Mouse (Mus musculus): Measurements from ENCODE around the gene Ddit4.

DNA sequence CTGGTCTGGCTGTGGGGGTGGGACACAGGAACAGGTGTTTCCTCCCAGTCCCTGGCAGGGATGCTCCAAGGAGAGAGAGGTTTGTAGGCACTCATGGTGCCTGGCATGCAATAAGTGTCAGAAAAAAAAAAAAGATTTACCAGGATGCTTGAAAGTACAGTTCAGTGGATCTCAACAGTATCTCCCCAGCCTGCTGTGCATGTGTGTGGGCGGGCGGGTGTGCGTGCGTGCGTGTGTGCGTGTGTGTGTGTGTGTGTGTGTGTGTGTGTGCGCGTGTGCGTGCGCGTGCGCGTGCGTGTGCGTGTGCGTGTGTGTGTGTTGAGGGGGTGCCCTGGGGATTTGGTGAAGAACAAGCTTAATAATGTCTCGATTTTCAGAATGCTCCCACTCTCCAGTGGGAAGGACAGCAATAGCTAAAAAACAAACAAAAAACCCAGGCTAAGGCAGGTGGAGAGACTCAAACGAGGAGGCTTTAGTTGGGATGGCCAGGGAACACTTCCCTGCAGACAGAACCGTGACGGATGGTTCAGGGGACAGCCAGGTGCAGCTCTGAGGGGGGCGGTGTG lies 9.3 kb downstream of the Ddit4 start:
- no peak for TF ChIP-seq MAZ (IDR thresholded peaks at IDR 0.05; ENCODE audit: low read depth, low read length)
- TF ChIP-seq ZKSCAN1 (IDR thresholded peaks at IDR 0.05; ENCODE audit: borderline replicate concordance, low read depth, low read length) = no peak
- no peak for TF ChIP-seq POLR2A (IDR thresholded peaks at IDR 0.05; ENCODE audit: low read depth, low read length)
- TF ChIP-seq RAD21 (IDR thresholded peaks at IDR 0.05; ENCODE audit: low read depth, low read length) = no peak
- no peak for TF ChIP-seq CTCF (conservative IDR thresholded peaks at IDR 0.05 in 1 of 2, IDR thresholded peaks at IDR 0.05 in 1 of 2; ENCODE audit: low read depth in 2 of 2, low read length in 2 of 2)
- TF ChIP-seq BHLHE40 (IDR thresholded peaks at IDR 0.05; ENCODE audit: low read depth, low read length) = no peak
- TF ChIP-seq NELFE (IDR thresholded peaks at IDR 0.05; ENCODE audit: low read depth, low read length) = no peak
- no peak for TF ChIP-seq UBTF (IDR thresholded peaks at IDR 0.05; ENCODE audit: low read depth, low read length)
- TF ChIP-seq SMC3 (IDR thresholded peaks at IDR 0.05; ENCODE audit: low read depth, low read length) = no peak
- TF ChIP-seq SIN3A (IDR thresholded peaks at IDR 0.05; ENCODE audit: low read length) = no peak
- TF ChIP-seq RCOR1 (conservative IDR thresholded peaks at IDR 0.05; ENCODE audit: low read depth, low read length) = no peak
- TF ChIP-seq EP300 (IDR thresholded peaks at IDR 0.05; ENCODE audit: low read length) = no peak
- TF ChIP-seq POLR2AphosphoS2 (IDR thresholded peaks at IDR 0.05; ENCODE audit: low read depth, low read length) = no peak
- TF ChIP-seq CHD1 (IDR thresholded peaks at IDR 0.05; ENCODE audit: low read depth, low read length) = no peak
